ENCODE assay signal across 27 mouse cellular contexts in genomic region chr13:30978224-30978623, GRCm38 (mm10). TPM values are rescaled to one million over a fixed set of nuclear protein-coding genes. Genes with fewer than 3 reads are reported as not detected.
A peak's percentile ranks its signal among the peaks of the same experiment; 100 is the strongest.
DNase-seq lines count a peak whose midpoint lies in the region; ATAC-seq lines count a peak whose summit lies in the region.
"Had no signal": no experiment of that assay in that cellular context is flagged by ENCODE, and none has a peak within 500 bp of the region (broad histone marks: within the 10 kb centered on the region; RNA-seq: fewer than 3 reads in every experiment).

No protein-coding gene starts in this region.

- intact Hi-C loops in left cerebral cortex, postnatal 36 days (cut with DNase I), result no loop called here
- intact Hi-C loops in left cerebral cortex, postnatal 10 days (cut with DNase I), result no loop called here

- DNase-seq in cerebellum, postnatal 14 days, result peak; percentile 24 to 26
- no peak for DNase-seq in cerebellum, adult 11 months
- DNase-seq in frontal cortex, postnatal 14 days (ENCODE audit: low spot score in 2 of 2), result no peak
- peak; percentile 39 for DNase-seq in left cerebral cortex, postnatal 36 days (ENCODE audit: low spot score in 2 of 2)
- no peak for DNase-seq in left cerebral cortex, postnatal 10 days (ENCODE audit: extremely low spot score in 1 of 2, low spot score in 2 of 2)
- peak; percentile 45 for DNase-seq in brain, adult 2 months (ENCODE audit: low read depth, low spot score)
- DNase-seq in embryo, embryonic 11 days, result no peak
- DNase-seq: adrenal gland, postnatal 10 days; cerebellum, adult 18-20 months; cerebellum, postnatal 36 days; gastrocnemius, adult 2 months; gastrocnemius, postnatal 36 days; heart, adult 18-20 months; heart, postnatal 36 days; kidney, adult 18-20 months; kidney, postnatal 25 days; lung, postnatal 4 days; midbrain, embryonic 14.5 days; retina, postnatal 1 day; spleen, adult 18-20 months; thymus, postnatal 14 days had no signal

- peak; percentile 58 for ATAC-seq in frontal cortex, adult (ENCODE audit: low TSS enrichment)
- ATAC-seq: Patski had no signal

RNA-seq across cellular contexts. Expression of gene Gm5447, which starts 4.2 kb away (rescaled TPM):
- total RNA-seq in left cerebral cortex, postnatal 36 days (2021), result under 1 TPM in 1 of 2 experiments, not detected in 1; 0.36 TPM
- under 1 TPM in 1 of 2 experiments, not detected in 1; 0.26 TPM for total RNA-seq in left cerebral cortex, postnatal 10 days (2021)
- total RNA-seq: gastrocnemius, adult 2 months; gastrocnemius, postnatal 36 days; heart, adult 18-20 months; heart, postnatal 36 days; layer of hippocampus, adult 18-20 months; layer of hippocampus, postnatal 10 days; left cerebral cortex, adult 8-10 months; megakaryocyte-erythroid progenitor cell, adult 5-6 weeks had no signal

RNA-seq across cellular contexts. Expression of gene Exoc2, which starts 4.3 kb away (rescaled TPM):
- total RNA-seq in left cerebral cortex, postnatal 36 days (2021), result 10 to 100 TPM; 40.9 to 41.0 TPM
- total RNA-seq in left cerebral cortex, postnatal 10 days (2021), result 10 to 100 TPM; 45.1 to 46.5 TPM

RNA-seq across cellular contexts. Expression of gene Hus1b, which starts 30.7 kb away (rescaled TPM):
- total RNA-seq in left cerebral cortex, postnatal 36 days (2021), result under 1 TPM; 0.54 to 0.91 TPM
- total RNA-seq in left cerebral cortex, postnatal 10 days (2021), result under 1 TPM; 0.41 to 0.77 TPM

Comparison
In these comparisons a context has a peak if more than half of its experiments do, and no peak if none do; other contexts are left out.
1. DNase-seq: peak in cerebellum, postnatal 14 days (2 of 2), left cerebral cortex, postnatal 36 days (2 of 2) and brain, adult 2 months (single experiment); none in cerebellum, adult 11 months (single experiment), frontal cortex, postnatal 14 days (0 of 2), left cerebral cortex, postnatal 10 days (0 of 2) and embryo, embryonic 11 days (single experiment).